Mouse (Mus musculus) G1E (cell line): ENCODE measurements around the gene Trip11.

Source experiments
- CTCF ChIP-seq: IDR thresholded peaks from 2 replicates; pipeline ENCODE4 v1.5.1; 2012; ENCODE audit warnings: low read depth, low read length, inconsistent platforms, mixed read lengths
- GATA1 ChIP-seq: IDR thresholded peaks from 2 replicates; pipeline ENCODE4 v1.6.1; 2012; ENCODE audit warnings: borderline replicate concordance, low read length, inconsistent platforms, mixed read lengths
- GATA2 ChIP-seq: IDR thresholded peaks from 2 replicates; pipeline ENCODE4 v1.6.1; 2012; ENCODE audit warnings: low read depth, low read length, inconsistent platforms, borderline replicate concordance
- POLR2AphosphoS5 ChIP-seq: IDR thresholded peaks from 2 replicates; pipeline ENCODE4 v1.6.1; 2012; ENCODE audit warnings: low read depth, low read length, inconsistent platforms; ENCODE audit not compliant: insufficient replicate concordance
- TAL1 ChIP-seq: conservative IDR thresholded peaks from 2 replicates; pipeline ENCODE4 v1.6.1; 2012; ENCODE audit warnings: low read depth, low read length, inconsistent platforms, mixed read lengths

GRCm38 (mm10) chr12:101904906-101905305 lies 8.2 kb downstream of the Trip11 start:
- TF ChIP-seq GATA2 (no peak), CTCF (no peak), GATA1 (no peak), TAL1 (no peak), POLR2AphosphoS5 (no peak)
